Mouse (Mus musculus): ENCODE measurements around the gene Kcnh7. TPM values are rescaled to one million over a fixed set of nuclear protein-coding genes. Genes with fewer than 3 reads are reported as not detected.

The Kcnh7 gene
- polyA plus RNA-seq (2012; rRNA removed) = 0.80 and 0.93 TPM in 2 replicates

GRCm38 (mm10) chr2:63183563-63184545, at the start of gene Kcnh7:
Gene Kcnh7, minus strand, starts transcription at chr2:63184287.

GRCm38 (mm10) chr2:62664135-62664670, 519.9 kb downstream of the Kcnh7 start, which contains the start of gene Gca:
Gene Gca, plus strand, starts transcription at chr2:62664285.

GRCm38 (mm10) chr2:62646014-62646645, 538.0 kb downstream of the Kcnh7 start, which contains the start of gene Ifih1:
Gene Ifih1, minus strand, starts transcription at chr2:62646255.

Data from central nervous system, embryonic 11.5 days (tissue).